Mouse (Mus musculus): Measurements from ENCODE around the gene Hsp90b1. TPM values are rescaled to one million over a fixed set of nuclear protein-coding genes. Genes with fewer than 3 reads are reported as not detected.

Gene Hsp90b1
- total RNA-seq (2023): 100 to 1,000 TPM; 204 to 219 TPM

GRCm38 (mm10) chr10:86705318-86705921, at the start of gene Hsp90b1, which contains the start of gene Ttc41:
Hsp90b1 (minus strand) TSS chr10:86705509.
Ttc41 (plus strand) TSS chr10:86705811.

Other genes with a start within 250 kb of the Hsp90b1 start
- gene Syn3, start 206.6 kb downstream of the Hsp90b1 start, total RNA-seq (2023): not detected
- 1 to 10 TPM in 1 of 2 experiments, under 1 TPM in 1; 0.75 to 1.5 TPM for gene Ttc41, start 302 bp upstream of the Hsp90b1 start, total RNA-seq (2023)
- gene Gm49358, start 58.5 kb upstream of the Hsp90b1 start, total RNA-seq (2023): 1 to 10 TPM in 1 of 2 experiments, under 1 TPM in 1; 0.64 to 2.3 TPM
- 1 to 10 TPM; 3.8 to 4.6 TPM for gene Nt5dc3, start 73.5 kb upstream of the Hsp90b1 start, total RNA-seq (2023)

Data from neutrophil, adult 59 days (primary cell).